Mouse (Mus musculus) heart, adult 2 months (tissue): Measurements from ENCODE around the gene Igsf21.

Experiments used
- CTCF ChIP-seq: fragments of 200-600 bp; IDR thresholded peaks from 2 replicates; pipeline ENCODE4 v1.8.1; 2022; ENCODE audit warnings: antibody characterized with exemption, mild to moderate bottlenecking, moderate library complexity
- EP300 ChIP-seq: fragments of 200-500 bp; IDR thresholded peaks from 2 replicates; pipeline ENCODE4 v1.6.1; 2011; ENCODE audit warnings: low read depth, low read length, control low read depth; ENCODE audit not compliant: insufficient read depth
- POLR2A ChIP-seq: fragments of 200-500 bp; IDR thresholded peaks from 2 replicates; pipeline ENCODE4 v1.6.1; 2011; ENCODE audit warnings: mild to moderate bottlenecking, low read depth, low read length, control low read depth; ENCODE audit not compliant: insufficient read depth

- TF ChIP-seq POLR2A (no peak), CTCF (no peak), EP300 (no peak)
Measured at GRCm38 (mm10) chr4:140102581-140103200, 143.9 kb downstream of the Igsf21 start.
